Mouse (Mus musculus) ES-Bruce4 (cell line): ENCODE measurements around the gene S100b. TPM values are rescaled to one million over a fixed set of nuclear protein-coding genes. Genes with fewer than 3 reads are reported as not detected.

Source experiments
- H3K27ac ChIP-seq: 2 replicates; pipeline ENCODE4 v1.5.1; 2012; ENCODE audit warnings: low read length, inconsistent platforms; ENCODE audit not compliant: insufficient read depth
- H3K27me3 ChIP-seq: 2 replicates; pipeline ENCODE4 v1.6.1; 2012; ENCODE audit warnings: mild to moderate bottlenecking, low read length, inconsistent platforms; ENCODE audit not compliant: control insufficient read depth, poor library complexity, insufficient read depth, severe bottlenecking
- H3K36me3 ChIP-seq: 2 replicates; pipeline ENCODE4 v1.6.1; 2012; ENCODE audit warnings: inconsistent platforms, mild to moderate bottlenecking, low read length, moderate library complexity; ENCODE audit not compliant: control insufficient read depth, poor library complexity, insufficient read depth, severe bottlenecking
- H3K4me1 ChIP-seq: one replicate; pipeline ENCODE4 v1.8.1; 2011; ENCODE audit warnings: low read length; ENCODE audit not compliant: control insufficient read depth, insufficient read depth
- H3K4me3 ChIP-seq: 2 replicates; pipeline ENCODE4 v1.5.1; 2011; ENCODE audit warnings: low read depth, mild to moderate bottlenecking, low read length
- H3K9ac ChIP-seq: 2 replicates; pipeline ENCODE4 v1.6.1; 2012; ENCODE audit warnings: low read depth, mild to moderate bottlenecking, inconsistent platforms; ENCODE audit not compliant: poor library complexity, severe bottlenecking
- H3K9me3 ChIP-seq: replicated peaks from 2 replicates; pipeline ENCODE4 v1.6.1; 2012; ENCODE audit warnings: mild to moderate bottlenecking, low read length, inconsistent platforms; ENCODE audit not compliant: control insufficient read depth, poor library complexity, insufficient read depth, severe bottlenecking
- CTCF ChIP-seq: IDR thresholded peaks from one replicate; pipeline ENCODE4 v1.8.1; 2011; ENCODE audit warnings: low read depth, low read length
- EP300 ChIP-seq: IDR thresholded peaks from 2 replicates; pipeline ENCODE4 v1.6.1; 2011; ENCODE audit warnings: low read depth, low read length; ENCODE audit not compliant: insufficient read depth
- POLR2A ChIP-seq: IDR thresholded peaks from one replicate; pipeline ENCODE4 v1.8.1; 2011; ENCODE audit warnings: low read length; ENCODE audit not compliant: insufficient read depth
- polyA plus RNA-seq: library from polyadenylated mRNA; stranded (reverse); fragments of >200 nt; gene quantifications from 2 replicates; pipeline ENCODE4 v1.2.4, GENCODE M21; 2011; ENCODE audit warnings: low read depth; ENCODE audit not compliant: missing spikeins, insufficient read depth, insufficient read length

Gene S100b
- polyA plus RNA-seq, 1 experiment, result not detected

GRCm38 (mm10) chr10:76289936-76290671 is 36.5 kb downstream of the S100b start:
- H3K27ac ChIP-seq, result no peak overlapping the region
- H3K4me3 ChIP-seq, result no peak overlapping the region
- H3K27me3 ChIP-seq, result no peaks in the 10 kb centered on the region
- H3K9ac ChIP-seq, result no peak overlapping the region
- no peak for TF ChIP-seq CTCF
- no peak for TF ChIP-seq POLR2A
- no peak for TF ChIP-seq EP300
- no peaks in the 10 kb centered on the region for H3K9me3 ChIP-seq
- H3K36me3 ChIP-seq, result no peaks in the 10 kb centered on the region
- no peaks in the 10 kb centered on the region for H3K4me1 ChIP-seq

DNA sequence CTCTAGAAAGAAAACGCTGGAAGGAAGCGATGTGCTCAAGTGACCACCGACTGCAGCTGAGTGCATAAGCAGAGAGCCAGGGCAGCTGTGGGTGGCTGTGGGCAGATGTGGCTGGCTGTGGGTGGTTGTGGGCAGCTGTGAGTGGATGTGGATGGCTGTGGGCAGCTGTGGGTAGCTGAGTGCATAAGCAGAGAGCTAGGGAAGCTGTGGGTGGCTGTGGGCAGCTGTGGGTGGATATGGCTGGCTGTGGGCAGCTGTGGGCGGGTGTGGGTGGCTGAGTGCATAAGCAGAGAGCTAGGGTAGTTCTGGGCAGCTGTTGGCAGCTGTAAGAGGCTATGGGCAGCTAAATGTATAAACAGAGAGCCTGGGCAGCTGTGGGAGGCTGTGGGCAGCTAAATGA is 39.6 kb downstream of the S100b start:
- TF ChIP-seq CTCF (no peak), POLR2A (no peak), EP300 (no peak)

GRCm38 (mm10) chr10:76300133-76300532 is 46.5 kb downstream of the S100b start:
- H3K4me3 ChIP-seq, result no peak overlapping the region
- H3K9ac ChIP-seq, result no peak overlapping the region
- H3K4me1 ChIP-seq, result peaks cover 3% of the 10 kb centered on the region
- no peaks in the 10 kb centered on the region for H3K36me3 ChIP-seq
- no peak overlapping the region for H3K27ac ChIP-seq
- H3K9me3 ChIP-seq, result no peaks in the 10 kb centered on the region
- TF ChIP-seq EP300 (no peak), POLR2A (no peak), CTCF (no peak)
- H3K27me3 ChIP-seq, result no peaks in the 10 kb centered on the region

More for the DNA sequence above, 39.6 kb downstream of the S100b start:
- H3K36me3 ChIP-seq, result no peaks in the 10 kb centered on the region
- no peak overlapping the region for H3K4me3 ChIP-seq
- H3K9me3 ChIP-seq, result no peaks in the 10 kb centered on the region
- no peaks in the 10 kb centered on the region for H3K4me1 ChIP-seq
- no peaks in the 10 kb centered on the region for H3K27me3 ChIP-seq
- no peak overlapping the region for H3K27ac ChIP-seq
- no peak overlapping the region for H3K9ac ChIP-seq

DNA sequence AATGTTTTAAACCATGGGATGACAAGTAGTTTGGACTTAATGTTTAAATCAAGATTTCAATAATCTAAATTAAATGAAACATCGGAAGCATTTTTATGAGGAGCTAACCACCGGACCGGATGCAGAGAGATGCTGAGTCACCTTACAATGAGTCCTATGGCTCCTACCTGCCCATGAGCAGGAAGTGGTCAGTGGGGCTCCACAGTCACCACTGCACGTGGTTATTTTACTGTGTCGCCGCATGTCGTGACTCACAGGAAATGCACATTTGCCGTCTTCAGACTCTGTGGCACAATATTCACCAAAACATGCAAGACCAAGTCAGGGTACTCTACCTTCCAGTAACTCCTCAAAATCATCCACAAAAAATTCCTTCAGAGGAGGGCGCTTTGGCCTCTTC is 53.1 kb downstream of the S100b start:
- no peak overlapping the region for H3K27ac ChIP-seq
- H3K36me3 ChIP-seq, result no peaks in the 10 kb centered on the region
- H3K9ac ChIP-seq, result no peak overlapping the region
- TF ChIP-seq EP300, result no peak
- TF ChIP-seq CTCF, result no peak
- TF ChIP-seq POLR2A, result no peak
- no peaks in the 10 kb centered on the region for H3K9me3 ChIP-seq
- no peak overlapping the region for H3K4me3 ChIP-seq
- no peaks in the 10 kb centered on the region for H3K4me1 ChIP-seq
- H3K27me3 ChIP-seq, result no peaks in the 10 kb centered on the region

Other genes starting within 250 kb of the S100b start
- 59.7 and 63.2 TPM in 2 replicates for gene Zfp280b, start 221.2 kb upstream of the S100b start, polyA plus RNA-seq
- gene Slc5a4b, start 142.9 kb upstream of the S100b start, polyA plus RNA-seq, result not detected in 2 replicates
- gene Slc5a4a, start 106.4 kb upstream of the S100b start, polyA plus RNA-seq, result not detected in 2 replicates
- 22.5 and 28.6 TPM in 2 replicates for gene Prmt2, start 16.0 kb upstream of the S100b start, polyA plus RNA-seq
- gene Dip2a, start 91.4 kb downstream of the S100b start, polyA plus RNA-seq, result 10.4 and 12.5 TPM in 2 replicates
- 47.3 and 67.3 TPM in 2 replicates for gene AC141477.1, start 186.6 kb downstream of the S100b start, polyA plus RNA-seq
- 42.2 and 47.0 TPM in 2 replicates for gene Pcnt, start 188.9 kb downstream of the S100b start, polyA plus RNA-seq
- not detected in 2 replicates for gene 2610028H24Rik, start 195.2 kb downstream of the S100b start, polyA plus RNA-seq
- 59.1 and 66.6 TPM in 2 replicates for gene Mcm3ap, start 215.1 kb downstream of the S100b start, polyA plus RNA-seq
- gene Ybey, start 215.3 kb downstream of the S100b start, polyA plus RNA-seq, result 4.1 and 5.6 TPM in 2 replicates